Mouse (Mus musculus): ENCODE measurements around the gene Cachd1. TPM values are rescaled to one million over a fixed set of nuclear protein-coding genes. Genes with fewer than 3 reads are reported as not detected.
A peak's percentile ranks its signal among the peaks of the same experiment; 100 is the strongest.

Gene Cachd1
- total and polyA plus RNA-seq, 2 experiments from 2014 or later: 15.3 to 30.3 TPM

- WGBS: 72% methylated on average over 6 of the region's 6 CpGs
- no peak for ATAC-seq
- Histone ChIP-seq H3K4me1 (ENCODE audit: insufficient read depth, low read length) (no peaks in the 10 kb centered on the region), H3K27me3 (ENCODE audit: insufficient read depth, low read length) (no peaks in the 10 kb centered on the region), H3K27ac (peak overlapping the region; percentile 17; the same call in 1 of the 2 replicates), H3K9ac (replicated peaks; ENCODE audit: low read length) (no peak overlapping the region), H3K36me3 (ENCODE audit: insufficient read depth, low read length) (peaks cover 3% of the 10 kb centered on the region; the same call in 1 of the 2 replicates), H3K4me3 (ENCODE audit: low read length) (no peak overlapping the region), H3K9me3 (ENCODE audit: low read length) (no peaks in the 10 kb centered on the region), H3K4me2 (ENCODE audit: low read depth, low read length) (no peak overlapping the region)
- DNase-seq (ENCODE audit: low spot score): no peak
- TF ChIP-seq CTCF (IDR thresholded peaks at IDR 0.05; ENCODE audit: low read depth): no peak
These were observed 215.6 kb downstream of the Cachd1 start for GRCm38 (mm10) chr4:100992086-100992485.

GRCm38 (mm10) chr4:100994442-100995255, 218.2 kb downstream of the Cachd1 start:
- Histone ChIP-seq H3K4me3 (ENCODE audit: low read length) (no peak overlapping the region), H3K27me3 (ENCODE audit: insufficient read depth, low read length) (no peaks in the 10 kb centered on the region), H3K4me1 (ENCODE audit: insufficient read depth, low read length) (no peaks in the 10 kb centered on the region; the same call in 1 of the 2 replicates), H3K9ac (replicated peaks; ENCODE audit: low read length) (no peak overlapping the region), H3K9me3 (ENCODE audit: low read length) (no peaks in the 10 kb centered on the region), H3K4me2 (ENCODE audit: low read depth, low read length) (no peak overlapping the region), H3K27ac (no peak overlapping the region), H3K36me3 (ENCODE audit: insufficient read depth, low read length) (peaks cover 3% of the 10 kb centered on the region; the same call in 1 of the 2 replicates)
- TF ChIP-seq CTCF (IDR thresholded peaks at IDR 0.05; ENCODE audit: low read depth): no peak
- 38% methylated on average over 18 of the region's 18 CpGs for WGBS
- ATAC-seq: no peak
- DNase-seq (ENCODE audit: low spot score): no peak

DNA sequence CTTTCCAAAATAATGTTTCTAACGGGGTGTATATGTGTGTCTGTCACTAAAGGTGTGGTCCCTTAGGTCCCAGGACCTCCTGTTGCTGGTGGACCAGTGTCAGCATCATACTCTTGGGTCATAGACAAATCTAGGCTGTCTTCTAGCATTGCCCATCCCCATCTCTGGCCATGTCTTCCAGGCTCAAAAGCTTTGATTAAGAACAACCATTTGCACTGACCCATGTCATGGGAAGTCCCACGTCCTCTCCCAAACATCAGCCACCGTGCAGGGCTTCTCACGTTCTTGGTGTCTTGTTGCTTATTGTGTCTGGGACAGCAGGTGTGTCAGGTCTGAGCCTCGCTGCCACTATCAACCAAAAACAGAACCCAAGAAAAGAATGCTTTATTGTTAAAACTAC, 219.1 kb downstream of the Cachd1 start:
- DNase-seq (ENCODE audit: low spot score) (no peak), ATAC-seq (no peak)
- Histone ChIP-seq H3K4me3 (ENCODE audit: low read length) (no peak overlapping the region), H3K4me1 (ENCODE audit: insufficient read depth, low read length) (no peaks in the 10 kb centered on the region; the same call in 1 of the 2 replicates), H3K27ac (peak overlapping the region; percentile 17; the same call in 1 of the 2 replicates), H3K27me3 (ENCODE audit: insufficient read depth, low read length) (no peaks in the 10 kb centered on the region), H3K9me3 (ENCODE audit: low read length) (no peaks in the 10 kb centered on the region), H3K4me2 (ENCODE audit: low read depth, low read length) (no peak overlapping the region), H3K36me3 (ENCODE audit: insufficient read depth, low read length) (peaks cover 3% of the 10 kb centered on the region; the same call in 1 of the 2 replicates), H3K9ac (replicated peaks; ENCODE audit: low read length) (no peak overlapping the region)
- no peak for TF ChIP-seq CTCF (IDR thresholded peaks at IDR 0.05; ENCODE audit: low read depth)
- 63% methylated on average over 5 of the region's 5 CpGs for WGBS

GRCm38 (mm10) chr4:100996060-100996651, 219.7 kb downstream of the Cachd1 start:
- H3K27me3 ChIP-seq (ENCODE audit: insufficient read depth, low read length): no peaks in the 10 kb centered on the region
- peak overlapping the region; percentile 43 for H3K27ac ChIP-seq
- H3K36me3 ChIP-seq (ENCODE audit: insufficient read depth, low read length): peaks cover 3% of the 10 kb centered on the region; the same call in 1 of the 2 replicates
- ATAC-seq (peak; percentile 78), DNase-seq (ENCODE audit: low spot score) (peak; percentile 55)
- H3K4me3 ChIP-seq (ENCODE audit: low read length): no peak overlapping the region
- 23% methylated on average over 4 of the region's 4 CpGs for WGBS
- no peak overlapping the region for H3K9ac ChIP-seq (replicated peaks; ENCODE audit: low read length)
- no peak overlapping the region for H3K4me2 ChIP-seq (ENCODE audit: low read depth, low read length)
- no peaks in the 10 kb centered on the region; the same call in 1 of the 2 replicates for H3K4me1 ChIP-seq (ENCODE audit: insufficient read depth, low read length)
- no peaks in the 10 kb centered on the region for H3K9me3 ChIP-seq (ENCODE audit: low read length)
- no peak for TF ChIP-seq CTCF (IDR thresholded peaks at IDR 0.05; ENCODE audit: low read depth)

DNA sequence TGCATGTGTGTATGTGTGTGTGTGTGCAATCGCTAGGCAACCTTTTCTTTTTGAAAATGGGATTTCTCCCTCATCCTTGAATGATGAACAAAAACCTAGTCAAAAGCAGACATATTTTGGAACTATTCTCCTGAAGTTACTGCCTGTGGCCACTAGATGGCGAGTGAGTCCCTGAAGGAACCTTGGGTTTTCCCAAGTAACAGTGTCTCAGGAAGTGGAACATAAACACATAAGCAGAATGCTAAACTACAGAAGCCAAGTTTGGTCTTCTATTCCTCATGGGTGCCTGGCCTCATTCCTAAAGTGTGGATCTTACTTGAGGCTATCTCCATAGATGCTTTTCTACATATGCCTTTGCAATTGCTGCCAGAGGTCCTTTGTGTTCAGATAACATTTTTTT, 221.7 kb downstream of the Cachd1 start:
- H3K4me3 ChIP-seq (ENCODE audit: low read length): no peak overlapping the region
- peak overlapping the region; percentile 76 for H3K27ac ChIP-seq
- peak; percentile 89 for TF ChIP-seq CTCF (IDR thresholded peaks at IDR 0.05; ENCODE audit: low read depth)
- no peak overlapping the region for H3K4me2 ChIP-seq (ENCODE audit: low read depth, low read length)
- peak; percentile 88 for DNase-seq (ENCODE audit: low spot score)
- H3K9me3 ChIP-seq (ENCODE audit: low read length): no peaks in the 10 kb centered on the region
- H3K4me1 ChIP-seq (ENCODE audit: insufficient read depth, low read length): no peaks in the 10 kb centered on the region; the same call in 1 of the 2 replicates
- H3K36me3 ChIP-seq (ENCODE audit: insufficient read depth, low read length): no peaks in the 10 kb centered on the region
- no peak overlapping the region for H3K9ac ChIP-seq (replicated peaks; ENCODE audit: low read length)
- H3K27me3 ChIP-seq (ENCODE audit: insufficient read depth, low read length): no peaks in the 10 kb centered on the region
- peak; percentile 57 for ATAC-seq
- WGBS: 16% methylated on average over 2 of the region's 2 CpGs

- Histone ChIP-seq H3K27ac (peak overlapping the region; percentile 76), H3K4me3 (ENCODE audit: low read length) (no peak overlapping the region), H3K4me1 (ENCODE audit: insufficient read depth, low read length) (no peaks in the 10 kb centered on the region; the same call in 1 of the 2 replicates), H3K36me3 (ENCODE audit: insufficient read depth, low read length) (no peaks in the 10 kb centered on the region), H3K9me3 (ENCODE audit: low read length) (no peaks in the 10 kb centered on the region), H3K4me2 (ENCODE audit: low read depth, low read length) (no peak overlapping the region), H3K27me3 (ENCODE audit: insufficient read depth, low read length) (no peaks in the 10 kb centered on the region), H3K9ac (replicated peaks; ENCODE audit: low read length) (no peak overlapping the region)
- TF ChIP-seq CTCF (IDR thresholded peaks at IDR 0.05; ENCODE audit: low read depth): no peak
- DNase-seq (ENCODE audit: low spot score) (no peak), ATAC-seq (no peak)
- WGBS: 64% methylated on average over 8 of the region's 8 CpGs
These were observed 222.4 kb downstream of the Cachd1 start for GRCm38 (mm10) chr4:100998906-100999305.

Measured in hindbrain, postnatal 0 days (tissue).